Mouse (Mus musculus) spleen, adult 2 months (tissue): Measurements from ENCODE around the gene Mrpl45. TPM values are rescaled to one million over a fixed set of nuclear protein-coding genes. Genes with fewer than 3 reads are reported as not detected.

Source experiments
- DNase-seq, 2 experiments: peaks; one replicate each; pipeline versions ENCODE4 v3.0.0 to v3.0.0-alpha.2; 2012 to 2021; ENCODE audit warnings: low spot score in 2 of 2, low read depth in 1 of 2
- H3K27ac ChIP-seq: fragments of 200-500 bp; 2 replicates; pipeline ENCODE4 v1.5.1; 2012; ENCODE audit warnings: low read length, inconsistent platforms; ENCODE audit not compliant: insufficient read depth
- H3K27me3 ChIP-seq: fragments of 200-500 bp; 2 replicates; pipeline ENCODE4 v1.6.1; 2012; ENCODE audit warnings: mild to moderate bottlenecking, moderate library complexity, low read length, inconsistent platforms; ENCODE audit not compliant: control insufficient read depth, insufficient read depth
- H3K36me3 ChIP-seq: fragments of 200-500 bp; 2 replicates; pipeline ENCODE4 v1.6.1; 2012; ENCODE audit warnings: mild to moderate bottlenecking, low read length, inconsistent platforms; ENCODE audit not compliant: control insufficient read depth, insufficient read depth
- H3K4me1 ChIP-seq: fragments of 200-500 bp; 2 replicates; pipeline ENCODE4 v1.6.1; 2011; ENCODE audit warnings: inconsistent platforms; ENCODE audit not compliant: control insufficient read depth, insufficient read depth, insufficient read length
- H3K4me3 ChIP-seq: fragments of 200-500 bp; 2 replicates; pipeline ENCODE4 v1.5.1; 2011; ENCODE audit warnings: mild to moderate bottlenecking, inconsistent platforms; ENCODE audit not compliant: insufficient read depth, insufficient read length; ENCODE audit errors: extremely low read depth
- CTCF ChIP-seq: fragments of 200-500 bp; IDR thresholded peaks from 2 replicates; pipeline ENCODE4 v1.5.1; 2011; ENCODE audit warnings: mild to moderate bottlenecking, inconsistent platforms; ENCODE audit not compliant: insufficient read depth, insufficient read length, insufficient replicate concordance; ENCODE audit errors: extremely low read depth
- POLR2A ChIP-seq: fragments of 200-500 bp; IDR thresholded peaks from 2 replicates; pipeline ENCODE4 v1.6.1; 2011; ENCODE audit warnings: low read depth, low read length, inconsistent platforms
- WGBS: fragments of 180-500 bp; shearing (Covaris S2); methylation state at CpG from one replicate; pipeline ENCODE4 v1.1.7; 2018; 5-methylcytosine and 5-hydroxymethylcytosine counted together
- polyA plus RNA-seq: library from polyadenylated mRNA; depleted of rRNA; stranded (reverse); fragments of >200 nt; gene quantifications from 2 replicates; pipeline ENCODE4 v1.2.3, GENCODE M21; 2012

Gene Mrpl45
- polyA plus RNA-seq, 1 experiment, result 5.6 TPM

- no peak overlapping the region for H3K4me3 ChIP-seq
- no peaks in the 10 kb centered on the region for H3K27me3 ChIP-seq
- WGBS, result 96% methylated on average over 1 of the region's 1 CpGs
- H3K36me3 ChIP-seq, result no peaks in the 10 kb centered on the region
- TF ChIP-seq POLR2A (no peak), CTCF (no peak)
- no peaks in the 10 kb centered on the region for H3K4me1 ChIP-seq
- no peak overlapping the region for H3K27ac ChIP-seq
- DNase-seq, result no peak
Measured at GRCm38 (mm10) chr11:97292731-97293130, 22.8 kb upstream of the Mrpl45 start.

DNA sequence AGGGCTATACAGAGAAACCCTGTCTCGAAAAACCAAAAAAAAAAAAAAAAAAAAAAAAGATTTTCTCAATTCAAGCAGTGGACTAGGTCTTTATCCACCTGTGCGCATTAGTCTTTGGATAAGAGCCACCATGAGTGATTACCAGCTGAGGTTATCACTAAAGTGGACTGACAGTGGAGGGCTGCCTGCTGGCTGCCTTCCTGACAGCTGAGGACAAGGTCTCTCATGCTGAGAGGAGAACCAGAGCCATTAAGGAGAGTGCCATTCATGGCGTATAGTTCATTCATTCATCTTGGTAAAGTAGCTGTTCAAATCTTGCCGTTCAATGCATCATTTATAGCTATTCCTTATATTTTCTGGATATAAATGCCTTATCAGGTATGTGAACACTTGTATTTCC is 19.0 kb upstream of the Mrpl45 start:
- 92% methylated on average over 3 of the region's 4 CpGs for WGBS
- no peaks in the 10 kb centered on the region for H3K27me3 ChIP-seq
- H3K27ac ChIP-seq, result no peak overlapping the region

GRCm38 (mm10) chr11:97299939-97300338 is 15.6 kb upstream of the Mrpl45 start:
- no peaks in the 10 kb centered on the region; the same call in 1 of the 2 replicates for H3K4me1 ChIP-seq
- no peaks in the 10 kb centered on the region; the same call in 1 of the 2 replicates for H3K27me3 ChIP-seq
- no peak overlapping the region for H3K27ac ChIP-seq
- no peak overlapping the region for H3K4me3 ChIP-seq
- 91% methylated on average over 2 of the region's 2 CpGs for WGBS
- H3K36me3 ChIP-seq, result no peaks in the 10 kb centered on the region
- DNase-seq, result no peak
- TF ChIP-seq POLR2A, result no peak
- TF ChIP-seq CTCF, result no peak

More for the DNA sequence above, 19.0 kb upstream of the Mrpl45 start:
- H3K4me1 ChIP-seq, result no peaks in the 10 kb centered on the region; the same call in 1 of the 2 replicates
- DNase-seq, result no peak
- H3K36me3 ChIP-seq, result no peaks in the 10 kb centered on the region
- no peak overlapping the region for H3K4me3 ChIP-seq
- TF ChIP-seq POLR2A (no peak), CTCF (no peak)

GRCm38 (mm10) chr11:97301406-97301805 is 14.1 kb upstream of the Mrpl45 start:
- TF ChIP-seq POLR2A (no peak), CTCF (no peak)
- H3K4me3 ChIP-seq, result no peak overlapping the region; the same call in 1 of the 2 replicates
- no peaks in the 10 kb centered on the region; the same call in 1 of the 2 replicates for H3K27me3 ChIP-seq
- no peaks in the 10 kb centered on the region for H3K36me3 ChIP-seq
- no peak overlapping the region for H3K27ac ChIP-seq
- no peak for DNase-seq
- WGBS, result 94% methylated on average over 16 of the region's 16 CpGs
- H3K4me1 ChIP-seq, result no peaks in the 10 kb centered on the region; the same call in 1 of the 2 replicates

- TF ChIP-seq CTCF, result no peak
- TF ChIP-seq POLR2A, result no peak
- no peaks in the 10 kb centered on the region; the same call in 1 of the 2 replicates for H3K4me1 ChIP-seq
- H3K4me3 ChIP-seq, result no peak overlapping the region
- H3K27ac ChIP-seq, result no peak overlapping the region
- no peaks in the 10 kb centered on the region for H3K36me3 ChIP-seq
- 69% methylated on average over 7 of the region's 7 CpGs for whole genome bisulfite sequencing
- DNase-seq, result no peak
- no peaks in the 10 kb centered on the region; the same call in 1 of the 2 replicates for H3K27me3 ChIP-seq
Measured at GRCm38 (mm10) chr11:97302231-97302781, 13.2 kb upstream of the Mrpl45 start.

DNA sequence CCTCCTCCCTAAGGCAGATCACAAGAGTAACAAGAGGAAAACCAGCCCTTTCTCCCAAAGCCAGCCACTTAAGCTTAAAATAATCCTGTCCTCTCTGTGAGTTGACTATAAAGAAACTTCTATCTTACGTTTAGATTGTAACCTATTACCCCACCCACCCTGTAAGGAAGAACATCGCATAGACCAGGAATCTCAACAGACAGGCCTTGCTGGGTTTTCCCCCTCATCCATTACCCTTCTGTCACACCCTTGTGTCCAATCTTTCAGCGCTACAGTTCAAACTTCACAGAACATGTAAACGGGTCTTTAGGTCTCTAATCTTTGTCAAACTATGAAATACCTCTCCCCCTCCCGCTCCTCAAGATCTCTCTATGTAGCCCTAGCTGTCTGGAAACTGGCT is 10.9 kb upstream of the Mrpl45 start:
- DNase-seq, result no peak
- peaks cover 2% of the 10 kb centered on the region for H3K4me1 ChIP-seq
- no peak overlapping the region for H3K27ac ChIP-seq
- H3K4me3 ChIP-seq, result no peak overlapping the region
- no peaks in the 10 kb centered on the region for H3K36me3 ChIP-seq
- TF ChIP-seq CTCF, result no peak
- no peak for TF ChIP-seq POLR2A
- WGBS, result 79% methylated on average over 5 of the region's 5 CpGs
- H3K27me3 ChIP-seq, result no peaks in the 10 kb centered on the region; the same call in 1 of the 2 replicates

GRCm38 (mm10) chr11:97307294-97308069 is 8.0 kb upstream of the Mrpl45 start:
- H3K27me3 ChIP-seq, result peaks cover 8% of the 10 kb centered on the region
- no peaks in the 10 kb centered on the region for H3K36me3 ChIP-seq
- 94% methylated on average over 11 of the region's 11 CpGs for WGBS
- no peak overlapping the region for H3K4me3 ChIP-seq
- no peak for DNase-seq
- H3K27ac ChIP-seq, result no peak overlapping the region
- peaks cover 2% of the 10 kb centered on the region; the same call in 1 of the 2 replicates for H3K4me1 ChIP-seq
- TF ChIP-seq POLR2A, result no peak
- TF ChIP-seq CTCF, result no peak
